Mouse (Mus musculus): ENCODE results near the gene Akt1s1. TPM values are rescaled to one million over a fixed set of nuclear protein-coding genes. Genes with fewer than 3 reads are reported as not detected.

The Akt1s1 gene
- polyA plus RNA-seq, 1 experiment from 2014 or later = 116 TPM

GRCm38 (mm10) chr7:44857042-44857552 is 8.3 kb downstream of the Akt1s1 start, which contains the start of gene Pnkp:
Gene Pnkp, plus strand, starts transcription at chr7:44857139.
- Histone ChIP-seq H3K36me3 (peaks cover 17% of the 10 kb centered on the region), H3K4me2 (replicated peaks) (peak within 1 kb of the TSS; percentile 82), H3K4me3 (replicated peaks) (peak within 1 kb of the TSS; percentile 61), H3K9me3 (no peaks in the 10 kb centered on the region), H3K9ac (peak within 1 kb of the TSS; percentile 71), H3K4me1 (replicated peaks) (peaks cover 63% of the 10 kb centered on the region), H3K27me3 (replicated peaks) (no peaks in the 10 kb centered on the region), H3K27ac (peak within 1 kb of the TSS; percentile 91)
- under 1% methylated on average over 32 of the region's 32 CpGs for WGBS
- ATAC-seq = peak; percentile 57

GRCm38 (mm10) chr7:44857905-44858304 is 9.1 kb downstream of the Akt1s1 start:
- Histone ChIP-seq H3K9me3 (no peaks in the 10 kb centered on the region), H3K4me2 (replicated peaks) (peak overlapping the region; percentile 82), H3K27ac (peak overlapping the region; percentile 22; the same call in 1 of the 2 replicates), H3K36me3 (peaks cover 19% of the 10 kb centered on the region), H3K9ac (peak overlapping the region; percentile 71; the same call in 1 of the 2 replicates), H3K27me3 (replicated peaks) (no peaks in the 10 kb centered on the region), H3K4me3 (replicated peaks) (peak overlapping the region; percentile 61), H3K4me1 (replicated peaks) (peaks cover 57% of the 10 kb centered on the region)
- no peak for ATAC-seq
- WGBS = 27% methylated on average over 8 of the region's 8 CpGs

GRCm38 (mm10) chr7:44859896-44860295 is 11.1 kb downstream of the Akt1s1 start:
- no peak overlapping the region for H3K4me3 ChIP-seq (replicated peaks)
- WGBS = 92% methylated on average over 11 of the region's 11 CpGs
- H3K4me1 ChIP-seq (replicated peaks) = peaks cover 46% of the 10 kb centered on the region
- 0 out of 2 replicates have a peak overlapping the region, but pooled peaks have one; percentile 22 for H3K27ac ChIP-seq
- no peaks in the 10 kb centered on the region for H3K27me3 ChIP-seq (replicated peaks)
- no peak overlapping the region for H3K4me2 ChIP-seq (replicated peaks)
- H3K36me3 ChIP-seq = peaks cover 34% of the 10 kb centered on the region
- H3K9ac ChIP-seq = no peak overlapping the region
- no peaks in the 10 kb centered on the region for H3K9me3 ChIP-seq
- ATAC-seq = no peak

GRCm38 (mm10) chr7:44860576-44861428 is 12.0 kb downstream of the Akt1s1 start:
- no peak overlapping the region for H3K4me3 ChIP-seq (replicated peaks)
- H3K36me3 ChIP-seq = peaks cover 38% of the 10 kb centered on the region
- peaks cover 49% of the 10 kb centered on the region for H3K4me1 ChIP-seq (replicated peaks)

GRCm38 (mm10) chr7:44861429-44861816 is 12.6 kb downstream of the Akt1s1 start:
- Histone ChIP-seq H3K27ac (no peak overlapping the region), H3K27me3 (replicated peaks) (no peaks in the 10 kb centered on the region), H3K9me3 (no peaks in the 10 kb centered on the region), H3K9ac (no peak overlapping the region), H3K36me3 (peaks cover 38% of the 10 kb centered on the region), H3K4me2 (replicated peaks) (no peak overlapping the region), H3K4me1 (replicated peaks) (peaks cover 53% of the 10 kb centered on the region), H3K4me3 (replicated peaks) (no peak overlapping the region)
- no peak for ATAC-seq
- WGBS = 76% methylated on average over 14 of the region's 14 CpGs

More at GRCm38 (mm10) chr7:44860576-44861428, 12.0 kb downstream of the Akt1s1 start:
- H3K4me2 ChIP-seq (replicated peaks) = no peak overlapping the region
- no peaks in the 10 kb centered on the region for H3K27me3 ChIP-seq (replicated peaks)
- H3K9ac ChIP-seq = no peak overlapping the region
- no peaks in the 10 kb centered on the region for H3K9me3 ChIP-seq
- peak overlapping the region; percentile 48; the same call in 1 of the 2 replicates for H3K27ac ChIP-seq
- peak; percentile 32; the same call in 1 of the 2 replicates for ATAC-seq
- 56% methylated on average over 22 of the region's 22 CpGs for whole genome bisulfite sequencing

GRCm38 (mm10) chr7:44862434-44862833 is 13.6 kb downstream of the Akt1s1 start:
- no peak for ATAC-seq
- Histone ChIP-seq H3K9ac (no peak overlapping the region), H3K36me3 (peaks cover 38% of the 10 kb centered on the region), H3K9me3 (no peaks in the 10 kb centered on the region), H3K27ac (no peak overlapping the region), H3K27me3 (replicated peaks) (no peaks in the 10 kb centered on the region), H3K4me3 (replicated peaks) (no peak overlapping the region), H3K4me1 (replicated peaks) (peaks cover 59% of the 10 kb centered on the region), H3K4me2 (replicated peaks) (no peak overlapping the region)
- WGBS = 83% methylated on average over 8 of the region's 8 CpGs

GRCm38 (mm10) chr7:44863210-44863609 is 14.4 kb downstream of the Akt1s1 start:
- no peak for ATAC-seq
- peaks cover 38% of the 10 kb centered on the region for H3K36me3 ChIP-seq
- no peak overlapping the region for H3K4me3 ChIP-seq (replicated peaks)
- H3K9me3 ChIP-seq = no peaks in the 10 kb centered on the region
- H3K9ac ChIP-seq = no peak overlapping the region
- H3K4me2 ChIP-seq (replicated peaks) = no peak overlapping the region
- 86% methylated on average over 14 of the region's 14 CpGs for WGBS
- peaks cover 59% of the 10 kb centered on the region for H3K4me1 ChIP-seq (replicated peaks)
- no peak overlapping the region for H3K27ac ChIP-seq
- no peaks in the 10 kb centered on the region for H3K27me3 ChIP-seq (replicated peaks)

- H3K36me3 ChIP-seq = peaks cover 38% of the 10 kb centered on the region
- peaks cover 59% of the 10 kb centered on the region for H3K4me1 ChIP-seq (replicated peaks)
- ATAC-seq = no peak
- no peaks in the 10 kb centered on the region for H3K9me3 ChIP-seq
- no peak overlapping the region for H3K4me3 ChIP-seq (replicated peaks)
- no peaks in the 10 kb centered on the region for H3K27me3 ChIP-seq (replicated peaks)
- no peak overlapping the region for H3K4me2 ChIP-seq (replicated peaks)
- H3K9ac ChIP-seq = no peak overlapping the region
- whole genome bisulfite sequencing = 84% methylated on average over 11 of the region's 11 CpGs
- no peak overlapping the region for H3K27ac ChIP-seq
These were observed 15.2 kb downstream of the Akt1s1 start for GRCm38 (mm10) chr7:44863982-44864494.

GRCm38 (mm10) chr7:44864595-44865542 is 16.1 kb downstream of the Akt1s1 start:
- H3K4me1 ChIP-seq (replicated peaks) = peaks cover 59% of the 10 kb centered on the region
- H3K27ac ChIP-seq = peak overlapping the region; percentile 9; the same call in 1 of the 2 replicates
- no peak overlapping the region; the same call in 1 of the 2 replicates for H3K4me2 ChIP-seq (replicated peaks)
- no peak overlapping the region for H3K9ac ChIP-seq
- WGBS = 79% methylated on average over 24 of the region's 24 CpGs
- no peak for ATAC-seq
- H3K27me3 ChIP-seq (replicated peaks) = no peaks in the 10 kb centered on the region
- no peaks in the 10 kb centered on the region for H3K9me3 ChIP-seq
- H3K36me3 ChIP-seq = peaks cover 38% of the 10 kb centered on the region
- H3K4me3 ChIP-seq (replicated peaks) = no peak overlapping the region

- peak; percentile 10; the same call in 1 of the 2 replicates for ATAC-seq
- peaks cover 36% of the 10 kb centered on the region for H3K36me3 ChIP-seq
- 43% methylated on average over 15 of the region's 15 CpGs for WGBS
- H3K4me1 ChIP-seq (replicated peaks) = peaks cover 49% of the 10 kb centered on the region
- peak overlapping the region; percentile 67 for H3K27ac ChIP-seq
- H3K9ac ChIP-seq = peak overlapping the region; percentile 96
- H3K4me3 ChIP-seq (replicated peaks) = peak overlapping the region; percentile 15
- no peaks in the 10 kb centered on the region for H3K9me3 ChIP-seq
- H3K4me2 ChIP-seq (replicated peaks) = peak overlapping the region; percentile 66
- H3K27me3 ChIP-seq (replicated peaks) = no peaks in the 10 kb centered on the region
These were observed 17.7 kb downstream of the Akt1s1 start for GRCm38 (mm10) chr7:44866276-44867009.
